Mouse (Mus musculus): ENCODE results near the gene Dvl3.

DNA sequence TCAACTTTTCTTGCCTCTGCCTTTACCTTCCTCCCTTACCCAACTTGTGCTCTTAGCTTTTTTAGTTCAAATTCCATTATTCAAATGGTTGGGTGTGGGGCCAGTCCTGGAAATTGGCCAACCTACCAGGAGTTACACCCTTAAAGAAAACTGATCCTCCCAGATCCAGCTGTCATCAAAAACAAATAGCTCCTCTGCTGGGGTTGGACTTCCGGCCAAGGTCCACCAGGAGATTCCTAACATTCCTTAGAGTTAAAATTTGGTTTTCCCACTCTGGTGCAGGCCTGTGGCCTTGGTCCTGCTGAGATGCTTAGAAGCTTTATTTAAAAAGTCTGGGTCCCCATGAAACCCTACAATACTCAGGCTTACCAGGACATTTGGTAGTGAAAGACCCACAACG, 38.3 kb upstream of the Dvl3 start:
- TF ChIP-seq EP300 (optimal IDR thresholded peaks at IDR 0.05): no peak
- no peak for TF ChIP-seq CTCF (IDR thresholded peaks at IDR 0.05; ENCODE audit: low read depth)

All from stomach, postnatal 0 days (tissue).